Mouse (Mus musculus) hindbrain, embryonic 14.5 days (tissue): Measurements from ENCODE around the gene Fmo5. TPM values are rescaled to one million over a fixed set of nuclear protein-coding genes. Genes with fewer than 3 reads are reported as not detected.

ENCODE experiments used
- ATAC-seq: fragments of 200-750 bp; cut with Nextera tagmentation; 2 replicates; pipeline ENCODE4 v1.8.0; 2017; ENCODE audit warnings: moderate number of reproducible peaks, mild to moderate bottlenecking, moderate TSS enrichment, moderate library complexity; ENCODE audit not compliant: low FRiP score
- DNase-seq: peaks from one replicate; pipeline ENCODE4 v3.0.0-alpha.2; 2015; ENCODE audit warnings: low spot score
- H3K27ac ChIP-seq: fragments of 300-500 bp; sonication (generic); 2 replicates; pipeline ENCODE4 v1.5.1; 2014; ENCODE audit warnings: mild to moderate bottlenecking, moderate library complexity
- H3K27me3 ChIP-seq: fragments of 300-500 bp; sonication (generic); 2 replicates; pipeline ENCODE4 v1.6.1; 2014; ENCODE audit warnings: mild to moderate bottlenecking, low read length, mixed read lengths; ENCODE audit not compliant: control insufficient read depth, insufficient read depth
- H3K36me3 ChIP-seq: fragments of 300-500 bp; sonication (generic); replicated peaks from 2 replicates; pipeline ENCODE4 v1.6.1; 2014; ENCODE audit not compliant: control insufficient read depth, insufficient read depth
- H3K4me1 ChIP-seq: fragments of 300-500 bp; sonication (generic); replicated peaks from 2 replicates; pipeline ENCODE4 v1.6.1; 2014; ENCODE audit warnings: antibody characterized with exemption, low read length, mixed read lengths; ENCODE audit not compliant: control insufficient read depth, insufficient read depth
- H3K4me2 ChIP-seq: fragments of 300-500 bp; sonication (generic); replicated peaks from 2 replicates; pipeline ENCODE4 v1.6.1; 2014; ENCODE audit warnings: mild to moderate bottlenecking, moderate library complexity
- H3K4me3 ChIP-seq: fragments of 300-500 bp; sonication (generic); replicated peaks from 2 replicates; pipeline ENCODE4 v1.5.1; 2014; ENCODE audit warnings: mild to moderate bottlenecking, low read length
- H3K9ac ChIP-seq: fragments of 300-500 bp; sonication (generic); 2 replicates; pipeline ENCODE4 v1.6.1; 2014
- H3K9me3 ChIP-seq: fragments of 300-500 bp; sonication (generic); 2 replicates; pipeline ENCODE4 v1.6.1; 2016; ENCODE audit warnings: low read length; ENCODE audit not compliant: control insufficient read depth
- WGBS: fragments of 180-500 bp; shearing (Covaris S2); extraction: QIAGEN DNeasy Blood & Tissue Kit; methylation state at CpG from one replicate; pipeline ENCODE4 v1.1.7; 2014; 5-methylcytosine and 5-hydroxymethylcytosine counted together
- polyA plus RNA-seq: library from polyadenylated mRNA; unstranded; fragments of >200 nt; fragmentation: Nextera tagmentation; extraction: Ambion mirVana; gene quantifications from 2 replicates; pipeline ENCODE4 v1.2.1, GENCODE M21; 2014

Fmo5 gene
- polyA plus RNA-seq, result 0.61 and 1.0 TPM in 2 replicates

DNA sequence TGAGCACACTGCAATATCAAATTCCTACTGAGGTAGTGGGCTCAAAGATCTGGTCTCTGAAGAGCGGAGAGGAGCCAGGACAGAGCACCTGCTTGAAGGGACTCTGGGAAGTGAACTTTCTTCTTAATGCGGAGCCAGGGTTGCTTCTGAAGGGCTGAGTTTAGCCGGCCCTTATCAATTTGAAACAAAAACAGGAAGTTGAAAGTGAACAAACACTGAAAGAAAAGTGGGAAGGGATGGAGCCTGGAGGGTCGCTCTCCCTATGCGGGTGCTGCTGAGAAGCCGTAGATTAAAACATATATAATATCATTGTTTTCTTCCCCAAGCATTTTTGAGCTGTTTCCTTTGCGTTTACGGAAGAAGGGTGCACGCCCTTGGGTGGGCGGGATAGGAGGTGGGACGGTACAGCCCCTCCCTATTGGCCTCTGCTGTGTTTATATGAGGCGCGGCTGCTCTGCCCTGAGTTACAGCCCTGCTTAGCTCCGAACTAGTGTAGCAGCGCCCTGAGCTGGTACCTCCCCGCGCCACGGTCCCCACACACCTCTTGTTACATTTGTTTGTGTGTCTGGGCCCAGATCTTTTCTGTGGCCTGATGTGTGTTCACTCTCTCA is at the start of gene Fmo5:
Fmo5 (plus strand) TSS at position 414 of the 611 bp plus-strand sequence.
- H3K4me2 ChIP-seq, result peak within 1 kb of the TSS; percentile 47
- H3K9me3 ChIP-seq, result no peaks in the 10 kb centered on the region
- H3K27me3 ChIP-seq, result no peaks in the 10 kb centered on the region
- H3K9ac ChIP-seq, result no peak within 1 kb of the TSS
- H3K4me3 ChIP-seq, result peak within 1 kb of the TSS; percentile 17
- H3K36me3 ChIP-seq, result no peaks in the 10 kb centered on the region
- no peak for DNase-seq
- no peak for ATAC-seq
- no peaks in the 10 kb centered on the region for H3K4me1 ChIP-seq
- WGBS, result 7% methylated on average over 18 of the region's 18 CpGs
- no peak within 1 kb of the TSS for H3K27ac ChIP-seq

DNA sequence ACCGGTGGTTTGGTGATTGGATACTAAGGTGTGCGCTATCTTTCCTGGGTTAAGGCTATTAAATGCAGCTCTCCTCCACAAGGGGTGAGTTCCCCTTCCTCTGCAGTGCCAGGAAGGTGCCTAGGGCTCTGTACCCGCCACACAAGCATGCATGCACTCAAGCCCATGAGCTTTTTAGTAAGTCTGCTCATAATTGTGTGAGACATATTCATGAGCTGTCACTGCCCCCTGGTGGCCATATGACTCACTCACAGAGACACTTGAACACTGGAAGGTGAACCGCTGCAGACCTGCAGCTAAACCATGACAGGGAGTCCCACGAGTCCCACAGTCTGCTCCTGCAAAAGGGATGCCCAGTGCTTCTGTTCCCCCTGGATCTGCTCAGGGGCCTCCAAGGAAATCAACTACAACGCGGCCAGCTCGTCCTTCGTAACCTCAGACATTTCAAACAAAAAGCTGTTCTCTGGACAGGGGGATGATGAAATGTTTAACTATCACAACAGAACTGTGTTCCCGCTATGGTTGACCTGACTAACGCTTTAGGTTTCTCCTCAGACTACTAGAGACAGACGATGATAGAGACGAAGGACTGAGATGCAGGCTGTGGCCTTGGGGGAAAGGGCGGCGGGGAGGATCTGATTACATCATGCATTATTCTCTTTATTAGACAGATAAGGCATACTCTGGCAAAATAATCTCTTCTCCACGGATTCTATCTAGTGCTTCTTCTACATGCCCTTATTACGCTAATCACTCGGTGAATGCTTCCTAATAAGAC is 43.0 kb upstream of the Fmo5 start:
- 48% methylated on average over 18 of the region's 18 CpGs for WGBS
- Histone ChIP-seq H3K4me2 (peak overlapping the region; percentile 32), H3K9ac (peak overlapping the region; percentile 22; the same call in 1 of the 2 replicates), H3K4me1 (no peaks in the 10 kb centered on the region), H3K36me3 (no peaks in the 10 kb centered on the region), H3K27ac (peak overlapping the region; percentile 49; the same call in 1 of the 2 replicates), H3K9me3 (no peaks in the 10 kb centered on the region), H3K4me3 (no peak overlapping the region), H3K27me3 (no peaks in the 10 kb centered on the region)
- DNase-seq (peak; percentile 96), ATAC-seq (peak; percentile 90)

DNA sequence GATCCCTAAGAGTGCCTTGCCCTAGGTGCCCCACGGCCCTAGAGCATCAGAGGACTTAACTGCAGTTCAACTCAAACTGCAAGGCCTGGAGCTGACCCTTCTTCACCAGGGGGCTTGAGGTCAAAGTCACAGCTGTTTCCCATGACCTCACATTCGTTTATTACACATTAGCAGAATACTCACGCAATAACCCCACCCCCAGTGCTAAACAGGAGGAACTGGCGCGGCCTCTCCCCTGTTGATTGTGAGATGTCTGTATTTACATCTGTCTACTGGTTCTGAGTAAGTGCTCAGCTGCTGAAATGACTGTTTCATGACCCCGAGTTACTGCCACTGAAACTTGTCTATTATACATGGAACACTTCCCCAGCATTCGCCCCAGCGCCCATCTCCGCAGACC is 40.9 kb upstream of the Fmo5 start:
- Histone ChIP-seq H3K9ac (no peak overlapping the region), H3K36me3 (no peaks in the 10 kb centered on the region), H3K27me3 (no peaks in the 10 kb centered on the region), H3K9me3 (no peaks in the 10 kb centered on the region), H3K4me1 (no peaks in the 10 kb centered on the region), H3K4me2 (no peak overlapping the region), H3K4me3 (no peak overlapping the region), H3K27ac (no peak overlapping the region)
- DNase-seq (no peak), ATAC-seq (no peak)
- WGBS, result 83% methylated on average over 9 of the region's 9 CpGs

DNA sequence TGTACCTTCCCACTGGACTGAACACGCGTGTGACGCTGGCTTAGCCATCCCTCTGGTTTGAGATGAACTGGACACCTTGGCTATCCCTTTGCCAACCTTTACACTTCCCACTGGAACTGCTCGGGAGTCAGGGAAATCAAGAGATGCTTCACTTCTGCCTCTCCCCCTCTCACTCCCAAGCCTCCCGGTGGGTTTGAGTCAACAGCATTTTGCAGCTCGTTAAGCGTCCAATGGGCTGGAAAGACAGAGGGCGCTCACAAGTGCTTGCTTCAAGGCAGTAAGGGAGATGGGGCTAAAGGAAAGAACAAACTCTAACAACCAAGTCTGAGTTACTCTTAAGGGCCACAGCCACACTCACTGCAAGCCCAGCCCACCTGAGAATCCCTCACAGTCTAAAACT is 37.9 kb upstream of the Fmo5 start:
- H3K9me3 ChIP-seq, result no peaks in the 10 kb centered on the region
- 51% methylated on average over 8 of the region's 8 CpGs for WGBS
- no peak for ATAC-seq
- H3K36me3 ChIP-seq, result no peaks in the 10 kb centered on the region
- no peak overlapping the region for H3K4me3 ChIP-seq
- no peak overlapping the region for H3K4me2 ChIP-seq
- DNase-seq, result no peak
- no peak overlapping the region for H3K9ac ChIP-seq
- no peak overlapping the region for H3K27ac ChIP-seq
- no peaks in the 10 kb centered on the region for H3K4me1 ChIP-seq
- no peaks in the 10 kb centered on the region for H3K27me3 ChIP-seq

DNA sequence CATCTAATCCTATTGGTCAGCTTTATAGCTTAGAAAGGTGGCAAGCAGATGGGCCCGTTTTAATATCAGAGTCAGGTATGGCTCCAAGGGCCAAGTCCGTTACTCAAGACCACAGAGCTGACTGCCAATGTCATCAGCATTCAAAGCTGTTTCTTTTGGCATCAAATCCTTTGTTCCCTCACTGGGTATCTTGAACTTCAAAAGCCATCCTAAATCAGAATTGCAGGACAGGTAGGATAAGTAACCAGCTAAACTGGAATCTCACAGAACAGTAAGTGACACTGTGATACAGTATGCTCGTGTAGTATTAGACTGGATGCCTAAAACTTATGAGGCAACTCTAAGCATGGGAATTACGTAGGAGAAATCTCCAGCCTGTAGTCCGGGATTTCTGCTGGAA is 35.5 kb upstream of the Fmo5 start:
- DNase-seq (no peak), ATAC-seq (no peak)
- Histone ChIP-seq H3K4me3 (no peak overlapping the region), H3K36me3 (no peaks in the 10 kb centered on the region), H3K27ac (no peak overlapping the region), H3K9me3 (no peaks in the 10 kb centered on the region), H3K4me2 (no peak overlapping the region), H3K4me1 (no peaks in the 10 kb centered on the region), H3K27me3 (no peaks in the 10 kb centered on the region), H3K9ac (no peak overlapping the region)
- 92% methylated on average over 5 of the region's 5 CpGs for WGBS

DNA sequence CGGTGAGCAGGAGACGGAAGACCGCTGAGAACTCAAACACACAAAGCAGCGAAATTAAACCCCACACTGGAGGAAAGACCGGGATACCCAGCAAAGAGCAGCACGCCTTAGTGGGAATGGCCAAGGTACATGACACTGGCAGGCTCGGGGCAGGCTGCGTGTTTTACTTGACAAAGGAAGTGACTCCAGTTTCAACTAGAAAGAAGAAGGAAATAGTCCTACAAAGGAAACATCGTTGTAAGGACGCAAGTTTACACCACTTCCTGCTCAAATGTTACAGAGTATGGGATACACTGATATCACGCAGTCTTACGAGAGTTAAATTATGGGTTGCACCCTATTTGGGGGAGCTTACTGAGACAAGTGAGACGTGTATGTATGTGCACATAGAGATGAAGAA is 34.5 kb upstream of the Fmo5 start:
- no peaks in the 10 kb centered on the region for H3K4me1 ChIP-seq
- no peaks in the 10 kb centered on the region for H3K36me3 ChIP-seq
- ATAC-seq, result no peak
- DNase-seq, result no peak
- no peak overlapping the region for H3K9ac ChIP-seq
- no peak overlapping the region for H3K27ac ChIP-seq
- no peaks in the 10 kb centered on the region for H3K9me3 ChIP-seq
- H3K4me2 ChIP-seq, result no peak overlapping the region
- 95% methylated on average over 13 of the region's 13 CpGs for WGBS
- no peak overlapping the region for H3K4me3 ChIP-seq
- no peaks in the 10 kb centered on the region for H3K27me3 ChIP-seq

DNA sequence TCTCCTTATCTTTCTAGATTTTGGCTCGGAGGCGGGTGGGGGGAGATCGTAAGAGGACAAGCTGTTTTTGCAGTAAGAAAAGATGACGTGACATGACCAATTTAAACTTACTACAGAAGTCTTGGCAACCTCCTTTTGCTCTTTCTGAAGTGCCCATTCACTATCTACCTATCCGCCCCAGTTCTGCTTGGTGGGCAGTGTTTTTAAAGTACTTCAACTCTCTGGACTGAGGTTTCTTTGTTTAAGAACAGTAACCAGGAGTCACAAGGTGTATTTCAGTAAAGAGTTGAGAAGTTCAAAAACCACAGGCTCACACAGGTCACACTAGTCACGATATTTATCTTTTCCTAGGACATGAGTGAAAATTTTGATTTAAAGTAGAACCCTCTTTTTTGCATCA is 33.5 kb upstream of the Fmo5 start:
- no peaks in the 10 kb centered on the region for H3K27me3 ChIP-seq
- no peak overlapping the region for H3K4me2 ChIP-seq
- H3K27ac ChIP-seq, result no peak overlapping the region
- DNase-seq, result no peak
- WGBS, result 96% methylated on average over 6 of the region's 6 CpGs
- H3K4me3 ChIP-seq, result no peak overlapping the region
- H3K9me3 ChIP-seq, result no peaks in the 10 kb centered on the region
- H3K36me3 ChIP-seq, result no peaks in the 10 kb centered on the region
- H3K9ac ChIP-seq, result no peak overlapping the region
- H3K4me1 ChIP-seq, result no peaks in the 10 kb centered on the region
- no peak for ATAC-seq

DNA sequence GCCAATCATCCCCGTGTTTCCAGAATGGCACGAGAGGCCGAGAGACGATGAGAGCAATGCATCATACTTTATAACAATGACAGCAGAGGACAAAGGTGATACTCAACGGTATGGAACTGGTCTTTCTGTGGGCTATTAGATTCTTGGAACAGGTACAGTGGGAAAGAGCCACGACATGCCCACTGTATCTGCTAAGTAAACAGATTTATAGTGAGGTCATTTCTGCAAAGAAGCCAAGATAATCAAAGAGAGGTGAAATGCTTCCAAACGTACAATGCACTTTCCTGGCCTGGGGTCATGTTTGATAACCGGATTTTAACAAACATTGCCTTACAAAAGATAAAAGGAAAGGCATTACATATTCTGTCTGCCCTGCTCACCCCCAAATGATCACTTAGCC is 31.8 kb upstream of the Fmo5 start:
- 84% methylated on average over 8 of the region's 8 CpGs for WGBS
- Histone ChIP-seq H3K4me1 (no peaks in the 10 kb centered on the region), H3K36me3 (no peaks in the 10 kb centered on the region), H3K9ac (no peak overlapping the region), H3K27me3 (no peaks in the 10 kb centered on the region), H3K27ac (no peak overlapping the region), H3K4me3 (no peak overlapping the region), H3K9me3 (no peaks in the 10 kb centered on the region), H3K4me2 (no peak overlapping the region)
- DNase-seq, result no peak
- no peak for ATAC-seq

DNA sequence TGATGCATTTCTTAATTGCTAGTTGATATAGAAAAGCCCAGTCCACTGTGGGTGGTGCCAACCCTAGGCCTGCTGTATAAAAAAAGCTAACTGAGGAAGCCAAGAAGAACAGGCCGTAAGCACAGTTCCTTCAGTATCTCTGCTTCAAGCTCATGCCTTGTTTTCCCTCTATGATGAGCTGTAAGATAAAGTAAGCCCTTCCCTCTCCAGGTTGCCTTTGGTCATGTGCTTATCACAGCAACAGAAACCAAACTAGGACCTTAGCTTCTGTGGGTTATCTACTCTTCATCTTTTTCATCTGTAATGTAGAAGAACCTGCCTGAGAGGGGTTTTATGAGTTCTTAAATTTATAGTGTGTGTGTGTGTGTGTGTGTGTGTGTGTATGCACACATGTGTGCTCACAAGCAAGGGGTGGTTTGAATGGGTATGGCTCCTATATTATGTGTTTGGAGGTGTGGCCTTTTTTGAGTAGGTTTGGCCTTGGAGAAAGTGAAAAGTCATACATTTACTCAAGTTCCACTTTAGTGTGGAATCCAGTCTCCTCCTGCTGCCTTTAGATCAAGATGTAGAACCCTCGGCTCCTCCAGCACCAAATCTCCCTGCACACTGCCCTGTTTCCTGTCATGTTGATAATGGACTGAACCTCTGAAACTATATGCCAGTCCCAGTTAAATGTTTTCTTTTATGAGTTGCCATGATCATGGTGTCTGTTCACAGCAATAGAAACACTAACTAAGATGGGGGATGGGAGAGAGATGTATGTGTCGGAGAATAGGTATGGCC is 28.4 kb upstream of the Fmo5 start:
- WGBS, result 95% methylated on average over 3 of the region's 3 CpGs
- Histone ChIP-seq H3K36me3 (no peaks in the 10 kb centered on the region), H3K9me3 (no peaks in the 10 kb centered on the region), H3K4me3 (no peak overlapping the region), H3K4me2 (no peak overlapping the region), H3K9ac (no peak overlapping the region), H3K4me1 (no peaks in the 10 kb centered on the region), H3K27me3 (no peaks in the 10 kb centered on the region), H3K27ac (no peak overlapping the region)
- DNase-seq (no peak), ATAC-seq (no peak)
